Mouse (Mus musculus): Measurements from ENCODE around the gene Rtn2. TPM values are rescaled to one million over a fixed set of nuclear protein-coding genes. Genes with fewer than 3 reads are reported as not detected.

Gene Rtn2
- polyA plus RNA-seq, 1 experiment from 2014 or later = 9.1 TPM

GRCm38 (mm10) chr7:19344237-19344847 lies 61.9 kb downstream of the Rtn2 start, which contains the start of gene Ercc1:
Ercc1 (plus strand) TSS chr7:19344778.
- H3K36me3 ChIP-seq (ENCODE audit: insufficient read depth) = peaks cover 13% of the 10 kb centered on the region
- peak within 1 kb of the TSS; percentile 83 for H3K4me2 ChIP-seq
- H3K9me3 ChIP-seq (ENCODE audit: low read depth, low read length) = no peaks in the 10 kb centered on the region
- DNase-seq (no peak), ATAC-seq (ENCODE audit: insufficient read depth) (no peak)
- H3K4me1 ChIP-seq (ENCODE audit: insufficient read depth) = no peaks in the 10 kb centered on the region; the same call in 1 of the 2 replicates
- WGBS = 23% methylated on average over 12 of the region's 12 CpGs
- peaks cover 12% of the 10 kb centered on the region for H3K27me3 ChIP-seq (ENCODE audit: insufficient read depth, low read length)
- TF ChIP-seq CTCF (IDR thresholded peaks at IDR 0.05; ENCODE audit: low read depth) = no peak
- peak within 1 kb of the TSS; percentile 70 for H3K4me3 ChIP-seq (ENCODE audit: low read depth, low read length)
- peak within 1 kb of the TSS; percentile 70 for H3K9ac ChIP-seq
- peak within 1 kb of the TSS; percentile 88; the same call in 1 of the 2 replicates for H3K27ac ChIP-seq (ENCODE audit: low read depth)

DNA sequence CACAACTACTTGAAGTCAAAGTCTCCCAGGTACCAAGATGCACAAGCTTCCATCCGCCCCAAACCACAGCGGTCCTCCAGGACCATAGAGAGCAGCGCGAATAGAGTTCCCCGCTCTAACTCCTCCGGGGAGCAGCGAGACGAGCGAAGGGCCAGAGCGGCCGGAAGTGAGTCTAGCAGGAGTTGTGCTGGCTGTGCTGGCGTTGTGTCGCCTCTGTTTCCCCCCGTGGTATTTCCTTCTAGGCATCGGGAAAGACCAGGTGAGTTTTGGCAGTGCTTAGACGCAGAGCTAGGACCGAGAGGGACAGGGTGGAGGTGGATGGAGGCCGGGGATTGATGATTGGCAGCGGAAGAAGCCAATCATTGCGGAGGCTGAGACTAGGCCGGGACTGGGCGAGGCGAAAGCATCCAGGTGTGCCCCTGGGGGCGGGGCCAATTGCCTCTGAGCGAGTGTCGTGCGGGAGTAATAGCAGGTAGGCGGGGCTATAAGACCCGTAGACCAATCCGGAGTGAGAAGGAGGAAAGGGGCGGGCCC lies 62.6 kb downstream of the Rtn2 start:
- 0 out of 2 replicates have a peak, but pooled peaks have one; percentile 2 for TF ChIP-seq CTCF (IDR thresholded peaks at IDR 0.05; ENCODE audit: low read depth)
- no peaks in the 10 kb centered on the region; the same call in 1 of the 2 replicates for H3K4me1 ChIP-seq (ENCODE audit: insufficient read depth)
- peak; percentile 89 for ATAC-seq (ENCODE audit: insufficient read depth)

More for the DNA sequence above, 62.6 kb downstream of the Rtn2 start:
- Histone ChIP-seq H3K36me3 (ENCODE audit: insufficient read depth) (peaks cover 19% of the 10 kb centered on the region), H3K4me2 (peak overlapping the region; percentile 83), H3K27ac (ENCODE audit: low read depth) (peak overlapping the region; percentile 88; the same call in 1 of the 2 replicates), H3K4me3 (ENCODE audit: low read depth, low read length) (peak overlapping the region; percentile 70), H3K9ac (peak overlapping the region; percentile 70), H3K27me3 (ENCODE audit: insufficient read depth, low read length) (peaks cover 12% of the 10 kb centered on the region), H3K9me3 (ENCODE audit: low read depth, low read length) (no peaks in the 10 kb centered on the region)
- peak; percentile 97 for DNase-seq
- WGBS = under 1% methylated on average over 31 of the region's 31 CpGs

Other genes starting within 250 kb of the Rtn2 start
- not detected in 2 replicates for gene Rsph6a, start 227.9 kb upstream of the Rtn2 start, polyA plus RNA-seq (2014; fragmentation: Nextera tagmentation; extraction: Ambion mirVana)
- 18.5 and 19.2 TPM in 2 replicates for gene Dmwd, start 206.4 kb upstream of the Rtn2 start, polyA plus RNA-seq (2014; fragmentation: Nextera tagmentation; extraction: Ambion mirVana)
- 20.9 and 23.0 TPM in 2 replicates for gene Dmpk, start 198.8 kb upstream of the Rtn2 start, polyA plus RNA-seq (2014; fragmentation: Nextera tagmentation; extraction: Ambion mirVana)
- 11.6 and 12.7 TPM in 2 replicates for gene Six5, start 188.0 kb upstream of the Rtn2 start, polyA plus RNA-seq (2014; fragmentation: Nextera tagmentation; extraction: Ambion mirVana)
- gene Gm4969, start 164.3 kb upstream of the Rtn2 start, polyA plus RNA-seq (2014; fragmentation: Nextera tagmentation; extraction: Ambion mirVana) = 3.0 and 4.0 TPM in 2 replicates
- 9.7 and 11.6 TPM in 2 replicates for gene Fbxo46, start 162.8 kb upstream of the Rtn2 start, polyA plus RNA-seq (2014; fragmentation: Nextera tagmentation; extraction: Ambion mirVana)
- 12.5 and 13.1 TPM in 2 replicates for gene Qpctl, start 133.3 kb upstream of the Rtn2 start, polyA plus RNA-seq (2014; fragmentation: Nextera tagmentation; extraction: Ambion mirVana)
- gene Snrpd2, start 132.9 kb upstream of the Rtn2 start, polyA plus RNA-seq (2014; fragmentation: Nextera tagmentation; extraction: Ambion mirVana) = 158 and 161 TPM in 2 replicates
- gene Gipr, start 116.5 kb upstream of the Rtn2 start, polyA plus RNA-seq (2014; fragmentation: Nextera tagmentation; extraction: Ambion mirVana) = 0.26 and 0.85 TPM in 2 replicates
- 2.6 and 2.7 TPM in 2 replicates for gene Eml2, start 106.2 kb upstream of the Rtn2 start, polyA plus RNA-seq (2014; fragmentation: Nextera tagmentation; extraction: Ambion mirVana)
- 1.6 and 2.2 TPM in 2 replicates for gene Gpr4, start 70.1 kb upstream of the Rtn2 start, polyA plus RNA-seq (2014; fragmentation: Nextera tagmentation; extraction: Ambion mirVana)
- 38.0 and 39.4 TPM in 2 replicates for gene Opa3, start 54.3 kb upstream of the Rtn2 start, polyA plus RNA-seq (2014; fragmentation: Nextera tagmentation; extraction: Ambion mirVana)
- 88.9 and 95.3 TPM in 2 replicates for gene Vasp, start 10.8 kb upstream of the Rtn2 start, polyA plus RNA-seq (2014; fragmentation: Nextera tagmentation; extraction: Ambion mirVana)
- gene Ppm1n, start 2.6 kb upstream of the Rtn2 start, polyA plus RNA-seq (2014; fragmentation: Nextera tagmentation; extraction: Ambion mirVana) = not detected in 2 replicates
- not detected in 2 replicates for gene Fosb, start 27.4 kb downstream of the Rtn2 start, polyA plus RNA-seq (2014; fragmentation: Nextera tagmentation; extraction: Ambion mirVana)
- 88.6 and 90.5 TPM in 2 replicates for gene Ercc1, start 62.2 kb downstream of the Rtn2 start, polyA plus RNA-seq (2014; fragmentation: Nextera tagmentation; extraction: Ambion mirVana)
- 21.3 and 24.2 TPM in 2 replicates for gene Cd3eap, start 76.9 kb downstream of the Rtn2 start, polyA plus RNA-seq (2014; fragmentation: Nextera tagmentation; extraction: Ambion mirVana)
- gene Ppp1r13l, start 77.1 kb downstream of the Rtn2 start, polyA plus RNA-seq (2014; fragmentation: Nextera tagmentation; extraction: Ambion mirVana) = 5.4 and 7.9 TPM in 2 replicates
- 11.4 and 12.1 TPM in 2 replicates for gene Ercc2, start 99.4 kb downstream of the Rtn2 start, polyA plus RNA-seq (2014; fragmentation: Nextera tagmentation; extraction: Ambion mirVana)
- 6.5 and 7.5 TPM in 2 replicates for gene Klc3, start 121.5 kb downstream of the Rtn2 start, polyA plus RNA-seq (2014; fragmentation: Nextera tagmentation; extraction: Ambion mirVana)
- 2.8 and 11.1 TPM in 2 replicates for gene Ckm, start 122.2 kb downstream of the Rtn2 start, polyA plus RNA-seq (2014; fragmentation: Nextera tagmentation; extraction: Ambion mirVana)
- gene Mark4, start 176.2 kb downstream of the Rtn2 start, polyA plus RNA-seq (2014; fragmentation: Nextera tagmentation; extraction: Ambion mirVana) = 8.7 and 11.1 TPM in 2 replicates
- gene Exoc3l2, start 180.7 kb downstream of the Rtn2 start, polyA plus RNA-seq (2014; fragmentation: Nextera tagmentation; extraction: Ambion mirVana) = 1.7 and 2.2 TPM in 2 replicates
- gene Bloc1s3, start 225.7 kb downstream of the Rtn2 start, polyA plus RNA-seq (2014; fragmentation: Nextera tagmentation; extraction: Ambion mirVana) = 1.1 and 1.7 TPM in 2 replicates
- 77.3 and 83.5 TPM in 2 replicates for gene Trappc6a, start 225.8 kb downstream of the Rtn2 start, polyA plus RNA-seq (2014; fragmentation: Nextera tagmentation; extraction: Ambion mirVana)
- gene Nkpd1, start 235.2 kb downstream of the Rtn2 start, polyA plus RNA-seq (2014; fragmentation: Nextera tagmentation; extraction: Ambion mirVana) = 0.11 TPM in 2 replicates

All from lung, embryonic 14.5 days (tissue).